Mouse (Mus musculus): ENCODE results near the gene Gramd2.
"Not testable (repeated sequence)": the region's sequence is repeated elsewhere in the genome, so short reads cannot be mapped to it uniquely, and the experiment has no call there.

GRCm38 (mm10) chr9:59766966-59767461 is 87.1 kb downstream of the Gramd2 start:
- not testable (repeated sequence) for TF ChIP-seq CTCF, EP300 (IDR thresholded peaks at IDR 0.05; ENCODE audit: low read depth)

Data from liver, embryonic 14.5 days (tissue).